Mouse (Mus musculus) heart, embryonic 16.5 days (tissue): ENCODE data around the gene Tmem219. TPM values are rescaled to one million over a fixed set of nuclear protein-coding genes. Genes with fewer than 3 reads are reported as not detected.
"Not testable (repeated sequence)": the region's sequence is repeated elsewhere in the genome, so short reads cannot be mapped to it uniquely, and the experiment has no call there.

ENCODE experiments used
- ATAC-seq: fragments of 200-750 bp; cut with Nextera tagmentation; replicated peaks from 2 replicates; pipeline ENCODE4 v1.8.0; 2017; ENCODE audit warnings: moderate number of reproducible peaks; ENCODE audit not compliant: insufficient read depth, low FRiP score; ENCODE audit errors: extremely low read depth
- H3K27ac ChIP-seq: fragments of 300-500 bp; sonication (generic); 2 replicates; pipeline ENCODE4 v1.5.1; 2014; ENCODE audit warnings: mild to moderate bottlenecking, low read length, control low read depth, moderate library complexity
- H3K27me3 ChIP-seq: fragments of 300-500 bp; sonication (generic); 2 replicates; pipeline ENCODE4 v1.6.1; 2014; ENCODE audit warnings: low read length, mixed read lengths; ENCODE audit not compliant: control insufficient read depth, insufficient read depth
- H3K36me3 ChIP-seq: fragments of 300-500 bp; sonication (generic); 2 replicates; pipeline ENCODE4 v1.6.1; 2014; ENCODE audit not compliant: control insufficient read depth, insufficient read depth
- H3K4me1 ChIP-seq: fragments of 300-500 bp; sonication (generic); 2 replicates; pipeline ENCODE4 v1.6.1; 2014; ENCODE audit warnings: low read length, mixed read lengths; ENCODE audit not compliant: control insufficient read depth, insufficient read depth
- H3K4me2 ChIP-seq: fragments of 300-500 bp; sonication (generic); 2 replicates; pipeline ENCODE4 v1.6.1; 2014; ENCODE audit warnings: low read depth, mild to moderate bottlenecking, control low read depth, low read length
- H3K4me3 ChIP-seq: fragments of 300-500 bp; sonication (generic); 2 replicates; pipeline ENCODE4 v1.5.1; 2014; ENCODE audit warnings: mild to moderate bottlenecking, control low read depth, low read length
- H3K9ac ChIP-seq: fragments of 300-500 bp; sonication (generic); 2 replicates; pipeline ENCODE4 v1.6.1; 2014; ENCODE audit warnings: low read length, control low read depth
- H3K9me3 ChIP-seq: fragments of 300-500 bp; sonication (generic); replicated peaks from 2 replicates; pipeline ENCODE4 v1.6.1; 2016; ENCODE audit warnings: low read length; ENCODE audit not compliant: control insufficient read depth
- WGBS: fragments of 180-500 bp; shearing (Covaris S2); extraction: QIAGEN DNeasy Blood & Tissue Kit; methylation state at CpG from one replicate; pipeline ENCODE4 v1.1.7; 2014; 5-methylcytosine and 5-hydroxymethylcytosine counted together
- polyA plus RNA-seq: library from polyadenylated mRNA; unstranded; fragments of >200 nt; fragmentation: Nextera tagmentation; extraction: Ambion mirVana; gene quantifications from 2 replicates; pipeline ENCODE4 v1.2.1, GENCODE M21; 2015

Tmem219 gene
- polyA plus RNA-seq, 1 experiment from 2014 or later, result 19.6 TPM

DNA sequence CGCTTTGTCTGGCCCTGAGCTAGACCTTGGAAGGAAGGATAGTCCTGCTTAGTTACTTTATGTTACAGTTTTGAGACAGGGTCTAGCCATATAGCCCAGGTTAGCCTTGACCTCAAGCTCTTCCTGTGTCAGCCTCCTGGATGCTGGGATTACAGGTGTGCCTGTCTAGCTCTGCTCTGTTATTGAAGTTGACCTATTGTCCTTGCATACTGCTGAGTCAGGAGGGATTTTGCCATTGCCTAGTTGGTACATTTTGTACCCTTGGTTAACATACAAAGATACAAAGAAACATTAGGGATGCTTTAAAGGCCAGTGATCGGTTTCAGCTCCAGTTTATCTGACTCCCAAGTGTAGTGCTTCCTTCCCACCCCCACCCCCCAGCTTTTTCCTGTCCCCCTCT, 9.9 kb upstream of the Tmem219 start:
- Histone ChIP-seq H3K4me1 (peaks cover 7% of the 10 kb centered on the region), H3K27me3 (no peaks in the 10 kb centered on the region), H3K27ac (no peak overlapping the region), H3K4me2 (no peak overlapping the region), H3K9ac (no peak overlapping the region), H3K4me3 (no peak overlapping the region), H3K36me3 (peaks cover 13% of the 10 kb centered on the region), H3K9me3 (no peaks in the 10 kb centered on the region)
- 72% methylated on average over 2 of the region's 2 CpGs for WGBS
- no peak for ATAC-seq

DNA sequence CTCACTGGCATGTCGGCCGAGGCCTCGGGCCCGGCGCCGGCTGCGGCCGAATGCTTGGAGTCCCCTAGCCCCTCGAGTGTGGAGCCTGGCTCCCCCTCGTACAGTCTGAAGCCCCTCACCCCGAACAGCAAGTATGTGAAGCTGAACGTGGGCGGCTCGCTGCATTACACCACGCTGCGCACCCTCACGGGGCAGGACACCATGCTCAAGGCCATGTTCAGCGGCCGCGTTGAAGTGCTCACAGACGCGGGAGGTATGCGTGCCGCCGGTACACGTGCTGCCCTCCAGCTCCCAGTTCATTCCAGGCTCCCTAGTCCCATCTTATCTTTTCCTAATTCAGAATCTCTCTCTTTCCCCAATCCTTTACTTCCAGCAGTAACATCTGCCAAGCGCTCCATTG, 6.3 kb upstream of the Tmem219 start:
- Histone ChIP-seq H3K27ac (peak overlapping the region; percentile 69), H3K9me3 (no peaks in the 10 kb centered on the region), H3K4me1 (peaks cover 7% of the 10 kb centered on the region), H3K4me2 (peak overlapping the region; percentile 95), H3K36me3 (0 out of 2 replicates have a peak, but pooled peaks cover 2% of the 10 kb centered on the region), H3K27me3 (no peaks in the 10 kb centered on the region), H3K4me3 (peak overlapping the region; percentile 90), H3K9ac (peak overlapping the region; percentile 93)
- ATAC-seq, result peak; percentile 57
- WGBS, result under 1% methylated on average over 26 of the region's 27 CpGs

DNA sequence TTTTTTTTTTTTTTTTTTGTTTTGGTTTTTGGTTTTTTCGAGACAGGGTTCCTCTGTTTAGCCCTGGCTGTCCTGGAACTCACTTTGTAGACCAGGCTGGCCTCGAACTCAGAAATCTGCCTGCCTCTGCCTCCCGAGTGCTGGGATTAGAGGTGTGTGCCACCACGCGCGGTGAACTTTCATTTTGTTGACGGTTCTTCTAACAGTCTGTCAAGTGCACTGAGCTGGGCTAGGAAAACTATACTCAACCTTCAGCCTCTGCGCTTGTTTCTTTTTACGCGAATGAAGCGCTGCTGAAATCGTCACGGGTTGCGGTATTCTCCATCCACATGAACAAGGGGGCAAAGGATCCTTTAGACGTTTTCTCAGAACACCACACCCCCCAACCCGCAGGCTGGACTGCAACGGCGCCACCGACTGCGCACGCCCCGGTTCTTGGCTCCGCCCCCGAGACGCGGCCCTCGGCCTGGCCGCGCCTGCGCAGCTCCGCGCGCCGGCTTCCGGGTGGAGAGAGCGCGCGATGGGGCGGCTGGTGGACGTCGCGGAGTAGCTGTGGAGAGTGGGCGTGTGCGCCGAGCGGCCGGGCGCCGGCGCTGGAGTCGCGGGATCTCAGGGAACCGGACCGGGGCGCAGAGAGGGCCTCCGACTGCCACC, 5.8 kb upstream of the Tmem219 start, which contains the start of gene Kctd13:
Kctd13 (plus strand) TSS at position 496 of the 654 bp plus-strand sequence.
- H3K27ac ChIP-seq, result peak within 1 kb of the TSS; percentile 69
- peak within 1 kb of the TSS; percentile 90 for H3K4me3 ChIP-seq
- 3% methylated on average over 55 of the region's 56 CpGs for WGBS
- no peaks in the 10 kb centered on the region for H3K9me3 ChIP-seq
- peak; percentile 96 for ATAC-seq
- peak within 1 kb of the TSS; percentile 93 for H3K9ac ChIP-seq
- peak within 1 kb of the TSS; percentile 95 for H3K4me2 ChIP-seq
- peaks cover 7% of the 10 kb centered on the region for H3K4me1 ChIP-seq
- no peaks in the 10 kb centered on the region for H3K27me3 ChIP-seq
- 0 out of 2 replicates have a peak, but pooled peaks cover 2% of the 10 kb centered on the region for H3K36me3 ChIP-seq

DNA sequence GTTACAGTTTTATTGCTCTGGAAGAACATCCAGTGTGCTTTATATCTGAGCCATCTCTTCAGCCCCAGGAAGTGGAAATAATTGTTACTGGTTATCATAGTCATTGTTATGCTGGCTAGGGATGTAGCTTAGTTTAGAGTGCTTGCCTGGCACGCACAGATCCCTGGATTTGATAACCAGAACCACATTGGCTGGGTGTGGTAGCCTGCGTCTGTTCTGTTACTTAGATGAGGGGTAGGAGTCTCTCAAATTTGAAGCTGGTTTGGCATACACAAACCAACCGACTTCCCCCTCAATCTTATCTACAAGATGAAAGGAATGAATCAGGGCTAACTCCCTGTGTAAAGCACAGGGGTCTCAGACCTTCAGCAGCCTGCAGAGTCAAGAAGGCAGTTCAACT, 3.6 kb upstream of the Tmem219 start:
- H3K4me1 ChIP-seq, result peaks cover 7% of the 10 kb centered on the region
- no peak for ATAC-seq
- no peak overlapping the region for H3K27ac ChIP-seq
- H3K4me3 ChIP-seq, result no peak overlapping the region
- no peaks in the 10 kb centered on the region for H3K9me3 ChIP-seq
- no peak overlapping the region for H3K4me2 ChIP-seq
- no peaks in the 10 kb centered on the region for H3K27me3 ChIP-seq
- no peaks in the 10 kb centered on the region for H3K36me3 ChIP-seq
- 24% methylated on average over 3 of the region's 3 CpGs for WGBS
- no peak overlapping the region for H3K9ac ChIP-seq

DNA sequence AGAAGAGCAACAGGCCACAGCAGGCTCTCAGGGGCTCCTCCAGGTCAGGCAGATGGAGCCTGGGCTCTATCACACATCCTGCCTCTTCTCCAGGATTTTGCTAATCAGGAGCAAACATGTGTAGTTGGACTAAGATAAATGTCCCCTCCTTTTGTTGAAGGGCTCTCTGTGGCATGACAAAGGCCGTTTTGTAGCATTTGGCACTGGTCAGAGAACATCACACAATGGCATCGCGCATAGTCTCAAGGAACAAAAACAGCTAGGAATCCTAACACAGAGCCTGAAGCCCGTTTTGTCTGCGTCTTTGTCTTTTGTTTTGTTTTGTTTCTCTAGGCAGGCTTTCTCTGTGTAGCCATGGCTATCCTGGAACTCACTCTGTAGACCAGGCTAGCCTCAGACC, 1.3 kb upstream of the Tmem219 start:
- peak overlapping the region; percentile 52 for H3K27ac ChIP-seq

DNA sequence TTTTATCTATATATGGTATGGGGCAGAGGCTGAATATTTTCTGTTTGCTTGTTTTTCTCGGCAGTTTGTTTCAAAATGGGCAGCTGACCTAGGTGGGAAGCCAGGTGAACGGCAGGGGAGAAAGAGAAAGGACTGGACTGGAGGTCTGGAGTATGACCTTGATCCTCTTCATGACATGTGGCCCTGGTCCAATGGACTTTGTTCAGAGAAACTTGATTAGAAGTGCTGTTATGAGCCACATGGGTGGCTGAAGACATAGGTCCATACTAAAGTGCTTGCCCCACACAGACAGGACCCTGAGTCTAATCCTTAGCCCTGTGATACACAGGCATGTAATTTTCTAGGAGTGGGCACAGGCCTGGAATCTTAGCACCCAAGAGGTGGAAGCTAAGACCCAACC, 1.2 kb downstream of the Tmem219 start:
- 63% methylated on average over 2 of the region's 2 CpGs for WGBS
- no peak for ATAC-seq
- Histone ChIP-seq H3K36me3 (no peaks in the 10 kb centered on the region), H3K4me3 (no peak overlapping the region), H3K9me3 (no peaks in the 10 kb centered on the region), H3K4me1 (no peaks in the 10 kb centered on the region; the same call in 1 of the 2 replicates), H3K27me3 (no peaks in the 10 kb centered on the region), H3K4me2 (no peak overlapping the region), H3K27ac (no peak overlapping the region), H3K9ac (no peak overlapping the region)

More for the DNA sequence above, 1.3 kb upstream of the Tmem219 start:
- H3K9ac ChIP-seq, result no peak overlapping the region
- H3K27me3 ChIP-seq, result no peaks in the 10 kb centered on the region
- no peaks in the 10 kb centered on the region for H3K9me3 ChIP-seq
- H3K4me2 ChIP-seq, result no peak overlapping the region
- 0 out of 2 replicates have a peak, but pooled peaks have one; percentile 15 for ATAC-seq
- WGBS, result 53% methylated on average over 5 of the region's 5 CpGs
- no peaks in the 10 kb centered on the region; the same call in 1 of the 2 replicates for H3K4me1 ChIP-seq
- no peak overlapping the region for H3K4me3 ChIP-seq
- no peaks in the 10 kb centered on the region for H3K36me3 ChIP-seq

DNA sequence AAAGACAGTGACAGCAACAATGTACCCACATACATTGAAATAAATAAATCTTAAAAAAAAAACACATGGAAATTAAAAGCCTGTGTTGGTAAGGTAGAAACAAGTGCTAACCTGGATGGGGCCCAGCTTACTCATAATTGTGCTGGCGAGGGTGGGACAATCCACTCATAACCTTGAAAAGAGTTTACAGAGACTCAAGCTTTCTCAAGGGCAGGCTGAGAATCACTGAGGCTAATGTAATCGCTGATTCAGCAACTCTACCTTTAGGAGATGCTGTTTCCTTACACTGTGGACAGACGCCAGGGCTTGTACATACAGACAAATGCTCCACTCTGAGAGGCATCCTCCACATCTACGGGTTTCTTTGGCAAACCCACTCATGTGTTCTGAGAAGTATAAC, 2.7 kb downstream of the Tmem219 start:
- WGBS, result 83% methylated on average over 4 of the region's 4 CpGs
- H3K4me3 ChIP-seq, result no peak overlapping the region
- no peak overlapping the region for H3K27ac ChIP-seq

DNA sequence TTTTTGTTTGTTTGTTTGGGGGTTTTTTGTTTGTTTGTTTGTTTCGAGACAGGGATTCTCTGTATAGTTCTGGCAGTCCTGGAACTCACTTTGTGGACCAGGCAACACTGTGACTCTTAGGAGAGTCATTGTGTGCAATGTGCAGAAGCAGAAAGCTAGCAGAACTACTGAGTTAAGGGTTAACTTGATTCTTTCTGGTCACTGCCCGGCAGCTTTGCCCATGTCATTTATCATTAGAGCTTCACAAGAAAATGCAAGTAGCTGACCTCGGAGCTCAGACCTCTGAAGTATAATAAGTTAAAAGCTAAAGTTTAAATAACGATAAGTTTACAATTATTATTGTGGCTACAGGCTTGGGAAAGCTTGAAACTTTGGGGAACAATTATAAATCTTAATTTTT, 4.4 kb downstream of the Tmem219 start:
- H3K4me3 ChIP-seq, ATAC-seq: not testable (repeated sequence)

More for the DNA sequence above, 2.7 kb downstream of the Tmem219 start:
- H3K36me3 ChIP-seq, result no peaks in the 10 kb centered on the region
- H3K27me3 ChIP-seq, result no peaks in the 10 kb centered on the region
- H3K4me1 ChIP-seq, result no peaks in the 10 kb centered on the region; the same call in 1 of the 2 replicates
- no peak overlapping the region for H3K9ac ChIP-seq
- H3K4me2 ChIP-seq, result no peak overlapping the region
- no peak for ATAC-seq
- H3K9me3 ChIP-seq, result no peaks in the 10 kb centered on the region

DNA sequence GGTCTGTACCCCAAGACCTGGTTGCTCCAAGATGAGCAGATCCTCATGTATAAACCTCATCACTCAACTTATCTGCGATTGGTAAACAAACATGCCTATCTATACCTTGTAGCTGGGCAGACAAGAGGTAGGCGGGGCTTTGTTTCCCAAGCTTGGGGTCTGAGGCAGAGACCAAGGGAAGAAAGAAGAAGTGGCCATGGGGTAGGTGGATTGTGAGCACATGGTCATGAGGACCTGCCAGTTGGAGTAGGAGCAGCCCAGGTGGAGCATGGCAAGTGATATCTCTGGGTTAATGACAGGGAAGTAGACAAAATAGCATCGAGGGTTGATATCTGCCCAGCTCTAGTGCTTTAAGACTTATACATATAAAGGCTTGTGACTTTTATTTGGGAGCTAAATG, 7.9 kb downstream of the Tmem219 start:
- Histone ChIP-seq H3K9me3 (no peaks in the 10 kb centered on the region), H3K36me3 (no peaks in the 10 kb centered on the region), H3K4me2 (no peak overlapping the region), H3K4me1 (no peaks in the 10 kb centered on the region), H3K27me3 (no peaks in the 10 kb centered on the region), H3K27ac (no peak overlapping the region), H3K4me3 (no peak overlapping the region), H3K9ac (no peak overlapping the region)
- ATAC-seq, result no peak
- WGBS, result 74% methylated on average over 3 of the region's 3 CpGs

More for the DNA sequence above, 4.4 kb downstream of the Tmem219 start:
- H3K4me1 ChIP-seq, H3K27me3 ChIP-seq, H3K4me2 ChIP-seq, H3K27ac ChIP-seq, H3K9ac ChIP-seq, H3K36me3 ChIP-seq, H3K9me3 ChIP-seq: not testable (repeated sequence)
- WGBS, result 44% methylated on average over 4 of the region's 4 CpGs
